Mouse (Mus musculus) myocyte (in vitro differentiated cells): Measurements from ENCODE around the gene Cgn. TPM values are rescaled to one million over a fixed set of nuclear protein-coding genes. Genes with fewer than 3 reads are reported as not detected.

Source experiments
- H3K27me3 ChIP-seq: one replicate; pipeline ENCODE4 v1.6.1; 2011; ENCODE audit not compliant: control insufficient read depth, insufficient read depth, insufficient read length
- H3K36me3 ChIP-seq: one replicate; pipeline ENCODE4 v1.6.1; 2011; ENCODE audit not compliant: control insufficient read depth, insufficient read depth
- H3K4me2 ChIP-seq: one replicate; pipeline ENCODE4 v1.6.1; 2011; ENCODE audit warnings: low read depth, control low read depth
- H3K4me3 ChIP-seq: one replicate; pipeline ENCODE4 v1.5.1; 2011; ENCODE audit warnings: mild to moderate bottlenecking, control low read depth, moderate library complexity
- H3K79me2 ChIP-seq: one replicate; pipeline ENCODE4 v1.6.1; 2011; ENCODE audit not compliant: control insufficient read depth, insufficient read depth
- H3ac ChIP-seq: one replicate; pipeline ENCODE4 v1.6.1; 2011; ENCODE audit not compliant: control insufficient read depth, insufficient read length
- CEBPB ChIP-seq: IDR thresholded peaks from 2 replicates; pipeline ENCODE4 v1.6.1; 2011; ENCODE audit warnings: mild to moderate bottlenecking, moderate library complexity; ENCODE audit not compliant: poor library complexity, insufficient read depth, severe bottlenecking
- E2F4 ChIP-seq: IDR thresholded peaks from one replicate; pipeline ENCODE4 v1.6.1; 2011; ENCODE audit warnings: mild to moderate bottlenecking, control low read depth, moderate library complexity; ENCODE audit not compliant: insufficient read depth
- MAX ChIP-seq: IDR thresholded peaks from one replicate; pipeline ENCODE4 v1.6.1; 2011; ENCODE audit warnings: low read depth, mild to moderate bottlenecking, control low read depth
- MYOD1 ChIP-seq, 3 experiments: IDR thresholded peaks; one replicate each; pipeline ENCODE4 v1.6.1; 2011; ENCODE audit warnings: control low read depth in 2 of 3, low read depth in 2 of 3, mild to moderate bottlenecking in 2 of 3, moderate library complexity in 1 of 3; ENCODE audit not compliant: insufficient read length in 2 of 3, control insufficient read depth in 1 of 3
- MYOG ChIP-seq, 3 experiments: IDR thresholded peaks; one replicate each; pipeline ENCODE4 v1.6.1; 2011; ENCODE audit warnings: control low read depth in 2 of 3, low read depth in 2 of 3, mild to moderate bottlenecking in 2 of 3; ENCODE audit not compliant: insufficient read length in 2 of 3, control insufficient read depth in 1 of 3, insufficient read depth in 1 of 3
- POLR2A ChIP-seq: IDR thresholded peaks from one replicate; pipeline ENCODE4 v1.6.1; 2011; ENCODE audit warnings: low read depth, mild to moderate bottlenecking, control low read depth, moderate library complexity; ENCODE audit not compliant: insufficient read length
- POLR2AphosphoS2 ChIP-seq: IDR thresholded peaks from one replicate; pipeline ENCODE4 v1.6.1; 2011; ENCODE audit warnings: low read depth, control low read depth; ENCODE audit not compliant: insufficient read length
- REST ChIP-seq: IDR thresholded peaks from one replicate; pipeline ENCODE4 v1.6.1; 2011; ENCODE audit warnings: mild to moderate bottlenecking, control low read depth, moderate library complexity; ENCODE audit not compliant: insufficient read depth, insufficient read length
- SRF ChIP-seq: IDR thresholded peaks from one replicate; pipeline ENCODE4 v1.6.1; 2011; ENCODE audit warnings: low read depth; ENCODE audit not compliant: control insufficient read depth, insufficient read length
- TCF12 ChIP-seq: IDR thresholded peaks from one replicate; pipeline ENCODE4 v1.6.1; 2011; ENCODE audit warnings: mild to moderate bottlenecking, control low read depth; ENCODE audit not compliant: poor library complexity, insufficient read depth, severe bottlenecking
- TCF3 ChIP-seq: IDR thresholded peaks from one replicate; pipeline ENCODE4 v1.6.1; 2011; ENCODE audit warnings: low read depth, control low read depth; ENCODE audit not compliant: insufficient read length
- USF1 ChIP-seq: IDR thresholded peaks from one replicate; pipeline ENCODE4 v1.6.1; 2011; ENCODE audit warnings: low read depth, mild to moderate bottlenecking, control low read depth, moderate library complexity
- polyA plus RNA-seq: library from polyadenylated mRNA; unstranded; fragments of >200 nt; fragmentation: generic; extraction: Trizol; gene quantifications from one replicate; pipeline ENCODE4 v1.2.1, GENCODE M21; 2012; ENCODE audit warnings: missing spikeins

Gene Cgn
- polyA plus RNA-seq, 1 experiment: 0.02 TPM

- H3K27me3 ChIP-seq: no peaks in the 10 kb centered on the region
These were observed 35.8 kb upstream of the Cgn start for GRCm38 (mm10) chr3:94822082-94822481.

GRCm38 (mm10) chr3:94821008-94821638 lies 34.8 kb upstream of the Cgn start:
- Histone ChIP-seq H3K79me2 (no peaks in the 10 kb centered on the region), H3K36me3 (no peaks in the 10 kb centered on the region), H3K4me3 (peak overlapping the region; percentile 18), H3K27me3 (no peaks in the 10 kb centered on the region), H3ac (no peak overlapping the region), H3K4me2 (peak overlapping the region; percentile 63)
- peak; percentile 42 for TF ChIP-seq POLR2A
- no peak for TF ChIP-seq MYOG (IDR thresholded peaks at IDR 0.05; ENCODE audit: control insufficient read depth in 1 of 3, insufficient read depth in 1 of 3, insufficient read length in 2 of 3, low read depth in 2 of 3)

More at GRCm38 (mm10) chr3:94822082-94822481, 35.8 kb upstream of the Cgn start:
- no peak for TF ChIP-seq CEBPB
- TF ChIP-seq TCF3: no peak
- TF ChIP-seq POLR2A: no peak
- no peak for TF ChIP-seq MYOD1 (IDR thresholded peaks at IDR 0.05; ENCODE audit: control insufficient read depth in 1 of 3, insufficient read length in 2 of 3, low read depth in 2 of 3)
- TF ChIP-seq MAX: no peak
- TF ChIP-seq SRF: no peak
- TF ChIP-seq REST: no peak
- no peak for TF ChIP-seq E2F4
- no peak for TF ChIP-seq MYOG (IDR thresholded peaks at IDR 0.05; ENCODE audit: control insufficient read depth in 1 of 3, insufficient read depth in 1 of 3, insufficient read length in 2 of 3, low read depth in 2 of 3)
- no peak for TF ChIP-seq TCF12
- TF ChIP-seq USF1: no peak
- H3ac ChIP-seq: no peak overlapping the region
- peak overlapping the region; percentile 18 for H3K4me3 ChIP-seq
- peak overlapping the region; percentile 63 for H3K4me2 ChIP-seq
- no peaks in the 10 kb centered on the region for H3K36me3 ChIP-seq
- no peaks in the 10 kb centered on the region for H3K79me2 ChIP-seq

- H3K79me2 ChIP-seq: no peaks in the 10 kb centered on the region
- no peak overlapping the region for H3K4me2 ChIP-seq
- no peaks in the 10 kb centered on the region for H3K27me3 ChIP-seq
- H3K4me3 ChIP-seq: no peak overlapping the region
- no peaks in the 10 kb centered on the region for H3K36me3 ChIP-seq
- no peak overlapping the region for H3ac ChIP-seq
- no peak for TF ChIP-seq USF1
- no peak for TF ChIP-seq MYOG (IDR thresholded peaks at IDR 0.05; ENCODE audit: control insufficient read depth in 1 of 3, insufficient read depth in 1 of 3, insufficient read length in 2 of 3, low read depth in 2 of 3)
- TF ChIP-seq POLR2AphosphoS2: no peak
- TF ChIP-seq MYOD1 (IDR thresholded peaks at IDR 0.05; ENCODE audit: control insufficient read depth in 1 of 3, insufficient read length in 2 of 3, low read depth in 2 of 3): no peak
- no peak for TF ChIP-seq SRF
- no peak for TF ChIP-seq E2F4
- no peak for TF ChIP-seq CEBPB
- no peak for TF ChIP-seq REST
- TF ChIP-seq TCF3: no peak
- no peak for TF ChIP-seq TCF12
- no peak for TF ChIP-seq MAX
- TF ChIP-seq POLR2A: no peak
These were observed 33.4 kb upstream of the Cgn start for GRCm38 (mm10) chr3:94819452-94820425.

GRCm38 (mm10) chr3:94817731-94818130 lies 31.4 kb upstream of the Cgn start:
- Histone ChIP-seq H3K79me2 (no peaks in the 10 kb centered on the region), H3K27me3 (no peaks in the 10 kb centered on the region), H3ac (no peak overlapping the region), H3K4me3 (no peak overlapping the region), H3K36me3 (no peaks in the 10 kb centered on the region), H3K4me2 (no peak overlapping the region)
- TF ChIP-seq POLR2AphosphoS2 (no peak), TCF3 (no peak), USF1 (no peak), E2F4 (no peak), CEBPB (no peak), POLR2A (no peak), MYOG (IDR thresholded peaks at IDR 0.05; ENCODE audit: control insufficient read depth in 1 of 3, insufficient read depth in 1 of 3, insufficient read length in 2 of 3, low read depth in 2 of 3) (no peak), TCF12 (no peak), MAX (no peak), MYOD1 (IDR thresholded peaks at IDR 0.05; ENCODE audit: control insufficient read depth in 1 of 3, insufficient read length in 2 of 3, low read depth in 2 of 3) (no peak), SRF (no peak), REST (no peak)
